Mouse (Mus musculus) heart, adult 9 months (tissue): Measurements from ENCODE around the gene Tmem260.

ENCODE experiments used
- DNase-seq, 2 experiments: peaks; one replicate each; pipeline ENCODE4 v3.0.0; 2022; ENCODE audit warnings: low spot score in 2 of 2

Tmem260 gene

DNA sequence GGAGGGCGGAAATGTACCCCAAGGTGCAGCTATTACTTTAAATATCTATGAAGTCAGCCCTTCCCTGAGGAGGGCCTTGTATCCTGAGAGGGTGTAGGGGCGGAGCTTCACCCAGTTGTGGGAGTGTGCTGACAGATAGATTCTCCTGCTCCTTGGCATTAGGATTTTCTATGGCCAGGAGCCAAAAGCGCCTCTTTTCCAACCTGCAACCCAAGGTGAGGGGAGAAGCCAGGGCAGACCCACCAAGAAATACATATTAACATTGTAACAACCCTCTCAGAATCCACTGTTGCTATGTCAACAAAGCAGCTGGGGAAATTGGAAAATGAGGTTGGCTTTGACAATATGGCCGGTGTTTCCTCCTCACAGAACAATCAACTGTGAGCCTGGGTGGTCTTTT lies 107.3 kb downstream of the Tmem260 start:
- no peak for DNase-seq

GRCm38 (mm10) chr14:48553754-48554153 lies 107.8 kb downstream of the Tmem260 start:
- DNase-seq: no peak

- DNase-seq: no peak
Observed at GRCm38 (mm10) chr14:48558975-48559374, 113.1 kb downstream of the Tmem260 start.

GRCm38 (mm10) chr14:48559736-48560135 lies 113.8 kb downstream of the Tmem260 start:
- no peak for DNase-seq

- DNase-seq: no peak
Observed at GRCm38 (mm10) chr14:48566596-48566995, 120.7 kb downstream of the Tmem260 start.
